Mouse (Mus musculus) liver, embryonic 13.5 days (tissue): ENCODE results near the gene Gm47985. TPM values are rescaled to one million over a fixed set of nuclear protein-coding genes. Genes with fewer than 3 reads are reported as not detected.

Experiments
- ATAC-seq: fragments of 200-750 bp; cut with Nextera tagmentation; 2 replicates; pipeline ENCODE4 v1.8.0; 2017; ENCODE audit warnings: low read depth, mild to moderate bottlenecking, moderate number of reproducible peaks, moderate library complexity
- DNase-seq: peaks from one replicate; pipeline ENCODE4 v3.0.0; 2022
- H3K27ac ChIP-seq: fragments of 300-500 bp; sonication (generic); 2 replicates; pipeline ENCODE4 v1.5.1; 2015; ENCODE audit warnings: moderate library complexity, mild to moderate bottlenecking, inconsistent platforms
- H3K27me3 ChIP-seq: fragments of 300-500 bp; sonication (generic); 2 replicates; pipeline ENCODE4 v1.6.1; 2015; ENCODE audit warnings: mild to moderate bottlenecking, inconsistent platforms
- H3K36me3 ChIP-seq: fragments of 300-500 bp; sonication (generic); 2 replicates; pipeline ENCODE4 v1.6.1; 2015; ENCODE audit warnings: mild to moderate bottlenecking, inconsistent platforms
- H3K4me1 ChIP-seq: fragments of 300-500 bp; sonication (generic); replicated peaks from 2 replicates; pipeline ENCODE4 v1.6.1; 2015; ENCODE audit warnings: inconsistent platforms
- H3K4me2 ChIP-seq: fragments of 300-500 bp; sonication (generic); 2 replicates; pipeline ENCODE4 v1.6.1; 2015; ENCODE audit warnings: inconsistent platforms, mild to moderate bottlenecking, moderate library complexity
- H3K4me3 ChIP-seq: fragments of 300-500 bp; sonication (generic); replicated peaks from 2 replicates; pipeline ENCODE4 v1.5.1; 2015; ENCODE audit warnings: mild to moderate bottlenecking, inconsistent platforms
- H3K9ac ChIP-seq: fragments of 300-500 bp; sonication (generic); 2 replicates; pipeline ENCODE4 v1.6.1; 2015; ENCODE audit warnings: mild to moderate bottlenecking, inconsistent platforms
- H3K9me3 ChIP-seq: fragments of 300-500 bp; sonication (generic); replicated peaks from 2 replicates; pipeline ENCODE4 v1.6.1; 2016; ENCODE audit warnings: inconsistent platforms
- WGBS: fragments of 180-500 bp; shearing (Covaris S2); methylation state at CpG from one replicate; pipeline ENCODE4 v1.1.7; 2015; ENCODE audit not compliant: insufficient replicate concordance; 5-methylcytosine and 5-hydroxymethylcytosine counted together
- polyA plus RNA-seq: library from polyadenylated mRNA; unstranded; fragments of >200 nt; fragmentation: Nextera tagmentation; extraction: Ambion mirVana; gene quantifications from 2 replicates; pipeline ENCODE4 v1.2.1, GENCODE M21; 2015

Gm47985 gene
- polyA plus RNA-seq, 1 experiment from 2014 or later = 2.7 TPM

- Histone ChIP-seq H3K9ac (no peak overlapping the region), H3K27ac (no peak overlapping the region), H3K9me3 (no peaks in the 10 kb centered on the region), H3K4me3 (no peak overlapping the region), H3K27me3 (no peaks in the 10 kb centered on the region; the same call in 1 of the 2 replicates), H3K4me2 (no peak overlapping the region), H3K4me1 (no peaks in the 10 kb centered on the region), H3K36me3 (no peaks in the 10 kb centered on the region)
- no peak for DNase-seq
- ATAC-seq = no peak
- 57% methylated on average over 1 of the region's 1 CpGs for WGBS
Measured at GRCm38 (mm10) chr1:151224536-151224935, 42.2 kb downstream of the Gm47985 start.

- no peaks in the 10 kb centered on the region for H3K4me1 ChIP-seq
- H3K9me3 ChIP-seq = no peaks in the 10 kb centered on the region
- DNase-seq (no peak), ATAC-seq (no peak)
- H3K36me3 ChIP-seq = no peaks in the 10 kb centered on the region
- no peak overlapping the region for H3K9ac ChIP-seq
- H3K4me3 ChIP-seq = no peak overlapping the region
- H3K27ac ChIP-seq = no peak overlapping the region
- 63% methylated on average over 8 of the region's 8 CpGs for WGBS
- H3K27me3 ChIP-seq = no peaks in the 10 kb centered on the region; the same call in 1 of the 2 replicates
- no peak overlapping the region for H3K4me2 ChIP-seq
Measured at GRCm38 (mm10) chr1:151227506-151227905, 45.2 kb downstream of the Gm47985 start.

- H3K4me2 ChIP-seq = no peak overlapping the region
- no peak for ATAC-seq
- H3K36me3 ChIP-seq = no peaks in the 10 kb centered on the region
- no peaks in the 10 kb centered on the region; the same call in 1 of the 2 replicates for H3K27me3 ChIP-seq
- DNase-seq = no peak
- H3K4me1 ChIP-seq = no peaks in the 10 kb centered on the region
- H3K27ac ChIP-seq = no peak overlapping the region
- H3K4me3 ChIP-seq = no peak overlapping the region
- H3K9me3 ChIP-seq = no peaks in the 10 kb centered on the region
- H3K9ac ChIP-seq = no peak overlapping the region
- whole genome bisulfite sequencing = 42% methylated on average over 1 of the region's 1 CpGs
Measured at GRCm38 (mm10) chr1:151228320-151228989, 46.1 kb downstream of the Gm47985 start.

GRCm38 (mm10) chr1:151232346-151232745, 50.0 kb downstream of the Gm47985 start:
- H3K4me1 ChIP-seq = no peaks in the 10 kb centered on the region
- no peak overlapping the region for H3K9ac ChIP-seq
- DNase-seq (no peak), ATAC-seq (no peak)
- no peaks in the 10 kb centered on the region for H3K27me3 ChIP-seq
- H3K36me3 ChIP-seq = no peaks in the 10 kb centered on the region
- H3K4me3 ChIP-seq = no peak overlapping the region
- no peak overlapping the region for H3K27ac ChIP-seq
- 62% methylated on average over 3 of the region's 3 CpGs for WGBS
- H3K9me3 ChIP-seq = no peaks in the 10 kb centered on the region
- no peak overlapping the region for H3K4me2 ChIP-seq

GRCm38 (mm10) chr1:151233756-151234155, 51.4 kb downstream of the Gm47985 start:
- Histone ChIP-seq H3K9ac (no peak overlapping the region), H3K27ac (no peak overlapping the region), H3K4me1 (peaks cover 6% of the 10 kb centered on the region), H3K27me3 (no peaks in the 10 kb centered on the region), H3K4me3 (no peak overlapping the region), H3K4me2 (no peak overlapping the region), H3K36me3 (no peaks in the 10 kb centered on the region), H3K9me3 (no peaks in the 10 kb centered on the region)
- DNase-seq (no peak), ATAC-seq (no peak)
- 60% methylated on average over 3 of the region's 3 CpGs for WGBS

Other genes with a start within 250 kb of the Gm47985 start
- 1.9 and 2.6 TPM in 2 replicates for gene Hmcn1, start 189.1 kb upstream of the Gm47985 start, polyA plus RNA-seq
- gene Gm8947, start 9.8 kb downstream of the Gm47985 start, polyA plus RNA-seq = 1.2 and 1.6 TPM in 2 replicates
- 0.68 and 1.1 TPM in 2 replicates for gene Gm47995, start 15.9 kb downstream of the Gm47985 start, polyA plus RNA-seq
- 0.31 and 0.66 TPM in 2 replicates for gene 3110040M04Rik, start 21.6 kb downstream of the Gm47985 start, polyA plus RNA-seq
- 0.36 and 0.63 TPM in 2 replicates for gene Gm47996, start 27.6 kb downstream of the Gm47985 start, polyA plus RNA-seq
- gene Ivns1abp, start 161.9 kb downstream of the Gm47985 start, polyA plus RNA-seq = 86.4 and 112 TPM in 2 replicates
- gene Swt1, start 245.9 kb downstream of the Gm47985 start, polyA plus RNA-seq = 18.7 and 30.1 TPM in 2 replicates
- 18.9 and 21.7 TPM in 2 replicates for gene Trmt1l, start 246.0 kb downstream of the Gm47985 start, polyA plus RNA-seq